Mouse (Mus musculus) olfactory bulb, adult 2 months (tissue): ENCODE data around the gene Fbln2.

ENCODE experiments used
- CTCF ChIP-seq: fragments of 200-500 bp; IDR thresholded peaks from 2 replicates; pipeline ENCODE4 v1.5.1; 2012; ENCODE audit warnings: low read depth, mild to moderate bottlenecking, low read length, moderate library complexity; ENCODE audit not compliant: insufficient read depth
- POLR2A ChIP-seq: fragments of 200-500 bp; IDR thresholded peaks from 2 replicates; pipeline ENCODE4 v1.6.1; 2012; ENCODE audit warnings: mild to moderate bottlenecking, low read depth, low read length, moderate library complexity; ENCODE audit not compliant: insufficient read depth

DNA sequence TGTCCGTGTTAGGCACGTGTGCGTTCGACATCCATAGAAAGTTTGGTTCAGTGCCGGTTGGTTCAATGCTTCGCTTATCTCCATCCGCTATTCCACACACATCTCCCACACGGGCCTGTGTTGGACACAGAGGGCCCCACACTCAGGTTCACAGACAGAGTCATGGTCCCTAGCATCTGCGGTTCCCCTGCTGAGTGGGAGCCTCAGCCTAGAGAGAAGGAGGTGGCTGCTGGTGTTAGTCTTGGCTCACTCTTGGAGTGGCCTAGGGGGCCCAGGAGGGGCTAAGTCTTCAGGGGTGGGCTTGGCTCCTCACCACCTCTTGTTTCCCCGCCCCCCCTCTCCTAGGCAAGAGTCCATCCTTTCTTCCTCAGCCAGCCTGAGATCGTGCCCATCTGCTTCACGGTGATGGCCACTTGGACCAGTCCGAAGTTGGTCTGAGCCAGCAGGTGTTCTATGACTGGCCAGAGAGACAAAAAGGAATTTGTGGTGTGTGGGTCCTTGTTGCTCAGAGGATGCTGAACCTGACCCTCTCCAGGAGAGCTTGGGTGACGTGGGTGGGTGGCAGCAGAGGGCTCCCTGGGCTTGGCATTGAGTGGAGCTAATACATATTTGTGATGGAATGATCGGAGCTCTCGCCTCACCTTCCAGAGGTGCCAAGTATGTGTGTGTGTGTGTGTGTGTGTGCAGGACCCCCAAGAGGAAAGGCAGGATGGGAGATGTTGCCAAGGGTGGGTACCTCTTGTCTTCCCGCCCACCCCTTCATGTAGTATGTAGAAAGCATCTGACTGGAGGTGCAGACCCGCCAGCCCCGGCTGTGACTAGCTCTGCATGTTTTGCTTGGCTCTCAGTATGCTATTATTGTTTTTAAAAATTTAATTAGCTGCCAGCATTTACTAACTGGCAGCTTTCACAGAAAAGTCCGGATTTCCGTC, 1.3 kb downstream of the Fbln2 start:
- TF ChIP-seq POLR2A (no peak), CTCF (no peak)
